In genomic region chr13:92611254-92611784, GRCm38 (mm10) we compare ENCODE assay signal across 8 mouse cellular contexts. TPM values are rescaled to one million over a fixed set of nuclear protein-coding genes. Genes with fewer than 3 reads are reported as not detected.
DNase-seq lines count a peak whose midpoint lies in the region; ATAC-seq lines count a peak whose summit lies in the region.

No protein-coding gene starts in this region.

- H3K4me1 ChIP-seq in hindbrain, embryonic 12.5 days: peaks cover 16% of the 10 kb centered on the region
- H3K4me1 ChIP-seq in megakaryocyte, embryonic 14.5 days: peaks cover 47% of the 10 kb centered on the region

- H3K4me3 ChIP-seq in hindbrain, embryonic 12.5 days: peak overlapping the region; percentile 77
- peak overlapping the region; percentile 92 for H3K4me3 ChIP-seq in megakaryocyte, embryonic 14.5 days (replicated peaks)

- H3K4me2 ChIP-seq in hindbrain, embryonic 12.5 days (replicated peaks): peak overlapping the region; percentile 87

- H3K27me3 ChIP-seq in hindbrain, embryonic 12.5 days: 0 out of 2 replicates have a peak, but pooled peaks cover 5% of the 10 kb centered on the region
- H3K27me3 ChIP-seq in megakaryocyte, embryonic 14.5 days (replicated peaks): no peaks in the 10 kb centered on the region

- H3K9me3 ChIP-seq in hindbrain, embryonic 12.5 days (replicated peaks): no peaks in the 10 kb centered on the region
- H3K9me3 ChIP-seq in megakaryocyte, embryonic 14.5 days: no peaks in the 10 kb centered on the region

- ATAC-seq in frontal cortex, adult (ENCODE audit: low TSS enrichment): peak; percentile 11
- ATAC-seq in hindbrain, embryonic 12.5 days (ENCODE audit: low FRiP score): peak; percentile 74

- H3K36me3 ChIP-seq in hindbrain, embryonic 12.5 days: no peaks in the 10 kb centered on the region
- peaks cover 21% of the 10 kb centered on the region for H3K36me3 ChIP-seq in megakaryocyte, embryonic 14.5 days (replicated peaks; ENCODE audit: low read length)

- no peak for DNase-seq in frontal cortex, postnatal 10 days (ENCODE audit: low spot score in 2 of 2)
- DNase-seq in right cerebral cortex, postnatal 14 days: peak; percentile 11
- no peak for DNase-seq in right cerebral cortex, adult 18-20 months
- DNase-seq in adrenal gland, postnatal 14 days: no peak
- no peak for DNase-seq in urinary bladder, postnatal 36 days (ENCODE audit: low spot score in 2 of 2)

- under 1% methylated on average over 43 of the region's 43 CpGs for WGBS in hindbrain, embryonic 12.5 days

- peak overlapping the region; percentile 82 for H3K9ac ChIP-seq in hindbrain, embryonic 12.5 days

- peak overlapping the region; percentile 81 for H3K27ac ChIP-seq in hindbrain, embryonic 12.5 days

RNA-seq across cellular contexts. Expression of gene Serinc5, which starts 0.4 kb away (rescaled TPM):
- polyA plus RNA-seq in hindbrain, embryonic 12.5 days (2016; fragmentation: Nextera tagmentation; extraction: Ambion mirVana): 18.1 and 18.7 TPM in 2 replicates
- polyA plus RNA-seq in megakaryocyte, embryonic 14.5 days (2012; ENCODE audit: insufficient read depth, low replicate concordance): 1.1 and 2.0 TPM in 2 replicates
- 50.4 and 53.1 TPM in 2 replicates for total RNA-seq in adrenal gland, postnatal 14 days (2021)

RNA-seq across cellular contexts. Expression of gene Spz1, which starts 35.3 kb away (rescaled TPM):
- not detected in 2 replicates for polyA plus RNA-seq in hindbrain, embryonic 12.5 days (2016; fragmentation: Nextera tagmentation; extraction: Ambion mirVana)
- polyA plus RNA-seq in megakaryocyte, embryonic 14.5 days (2012; ENCODE audit: insufficient read depth, low replicate concordance): not detected in 2 replicates
- total RNA-seq in adrenal gland, postnatal 14 days (2021): not detected in 2 replicates
